Mouse (Mus musculus) kidney, adult 2 months (tissue): ENCODE data around the gene Sf3a2. TPM values are rescaled to one million over a fixed set of nuclear protein-coding genes. Genes with fewer than 3 reads are reported as not detected.
A peak's percentile ranks its signal among the peaks of the same experiment; 100 is the strongest.

Experiments used
- DNase-seq: peaks from one replicate; pipeline ENCODE4 v3.0.0; 2021
- H3K27ac ChIP-seq: fragments of 200-500 bp; 2 replicates; pipeline ENCODE4 v1.5.1; 2012; ENCODE audit warnings: low read depth, low read length, control low read depth, inconsistent platforms; ENCODE audit not compliant: insufficient read depth
- H3K27me3 ChIP-seq: fragments of 200-500 bp; replicated peaks from 2 replicates; pipeline ENCODE4 v1.6.1; 2012; ENCODE audit warnings: mild to moderate bottlenecking, moderate library complexity, low read length, inconsistent platforms; ENCODE audit not compliant: control insufficient read depth, insufficient read depth
- H3K36me3 ChIP-seq: fragments of 200-500 bp; 2 replicates; pipeline ENCODE4 v1.6.1; 2012; ENCODE audit warnings: mild to moderate bottlenecking, moderate library complexity, low read length, inconsistent platforms; ENCODE audit not compliant: control insufficient read depth, insufficient read depth
- H3K4me1 ChIP-seq: fragments of 200-500 bp; 2 replicates; pipeline ENCODE4 v1.6.1; 2011; ENCODE audit warnings: low read length; ENCODE audit not compliant: control insufficient read depth, insufficient read depth
- H3K4me3 ChIP-seq: fragments of 200-500 bp; 2 replicates; pipeline ENCODE4 v1.5.1; 2011; ENCODE audit warnings: mild to moderate bottlenecking, low read depth, low read length, control low read depth; ENCODE audit not compliant: insufficient read depth
- CTCF ChIP-seq: fragments of 200-500 bp; conservative IDR thresholded peaks from 2 replicates; pipeline ENCODE4 v1.5.1; 2011; ENCODE audit warnings: low read depth, mild to moderate bottlenecking, control low read depth, low read length, moderate library complexity, mixed read lengths; ENCODE audit not compliant: insufficient read depth, insufficient read length
- POLR2A ChIP-seq: fragments of 200-500 bp; IDR thresholded peaks from one replicate; pipeline ENCODE4 v1.6.1; 2011; ENCODE audit warnings: low read depth, low read length, control low read depth
- WGBS: fragments of 180-500 bp; shearing (Covaris S2); methylation state at CpG from one replicate; pipeline ENCODE4 v1.1.7; 2018; 5-methylcytosine and 5-hydroxymethylcytosine counted together
- polyA plus RNA-seq: library from polyadenylated mRNA; depleted of rRNA; stranded (reverse); fragments of >200 nt; gene quantifications from 2 replicates; pipeline ENCODE4 v1.2.3, GENCODE M21; 2012; rRNA removed

Sf3a2 gene
- polyA plus RNA-seq, result 22.6 and 23.1 TPM in 2 replicates

- H3K4me1 ChIP-seq, result peaks cover 10% of the 10 kb centered on the region; the same call in 1 of the 2 replicates
- peak within 1 kb of the TSS; percentile 69 for H3K4me3 ChIP-seq
- peak within 1 kb of the TSS; percentile 97 for H3K27ac ChIP-seq
- H3K36me3 ChIP-seq, result no peaks in the 10 kb centered on the region
- under 1% methylated on average over 104 of the region's 104 CpGs for whole genome bisulfite sequencing
- H3K27me3 ChIP-seq, result no peaks in the 10 kb centered on the region
- DNase-seq, result peak; percentile 97
- TF ChIP-seq CTCF, result 0 out of 2 replicates have a peak, but pooled peaks have one; percentile 2
- TF ChIP-seq POLR2A, result no peak
Observed at GRCm38 (mm10) chr10:80798150-80799006, at the start of gene Sf3a2, which contains the start of gene Plekhj1. Sf3a2 (plus strand) TSS chr10:80798198. Plekhj1 (minus strand) TSS chr10:80798626.

DNA sequence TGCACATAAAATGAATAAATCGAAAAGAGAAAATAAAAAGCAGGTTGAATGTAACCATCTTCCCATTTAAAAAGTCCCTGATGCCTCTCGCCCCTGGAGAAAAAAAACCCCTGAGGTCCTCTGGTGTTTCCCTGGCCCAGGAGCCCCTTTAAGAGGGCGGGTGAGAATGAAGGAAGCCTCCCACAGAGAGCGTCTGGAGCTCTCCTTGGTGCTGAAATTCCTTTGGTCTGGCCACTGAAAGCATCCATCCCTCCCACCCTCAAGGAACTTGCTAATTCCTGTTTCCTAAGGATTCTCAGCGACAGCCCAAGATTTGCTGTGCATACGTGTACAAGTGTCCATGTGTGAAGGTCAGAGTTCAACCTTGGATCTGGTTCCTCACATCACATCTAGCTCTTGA, 49.4 kb upstream of the Sf3a2 start:
- H3K27me3 ChIP-seq, result no peaks in the 10 kb centered on the region
- DNase-seq, result peak; percentile 72
- WGBS, result 7% methylated on average over 6 of the region's 6 CpGs
- H3K4me3 ChIP-seq, result no peak overlapping the region
- H3K27ac ChIP-seq, result no peak overlapping the region
- TF ChIP-seq CTCF, result no peak
- no peak for TF ChIP-seq POLR2A
- no peaks in the 10 kb centered on the region for H3K36me3 ChIP-seq
- peaks cover 11% of the 10 kb centered on the region for H3K4me1 ChIP-seq

- H3K27ac ChIP-seq, result peak overlapping the region; percentile 52
- TF ChIP-seq CTCF (peak; percentile 54), POLR2A (no peak)
- H3K4me3 ChIP-seq, result no peak overlapping the region
Observed at GRCm38 (mm10) chr10:80751188-80751832, 46.7 kb upstream of the Sf3a2 start.

GRCm38 (mm10) chr10:80752079-80752625, 45.8 kb upstream of the Sf3a2 start:
- TF ChIP-seq POLR2A, result no peak
- Histone ChIP-seq H3K27me3 (no peaks in the 10 kb centered on the region), H3K4me1 (peaks cover 20% of the 10 kb centered on the region), H3K4me3 (no peak overlapping the region), H3K27ac (peak overlapping the region; percentile 80), H3K36me3 (no peaks in the 10 kb centered on the region)
- peak; percentile 87 for DNase-seq
- WGBS, result 2% methylated on average over 6 of the region's 6 CpGs

More at GRCm38 (mm10) chr10:80751188-80751832, 46.7 kb upstream of the Sf3a2 start:
- 7% methylated on average over 16 of the region's 16 CpGs for WGBS
- peaks cover 12% of the 10 kb centered on the region for H3K4me1 ChIP-seq
- H3K27me3 ChIP-seq, result no peaks in the 10 kb centered on the region
- peak; percentile 80 for DNase-seq
- no peaks in the 10 kb centered on the region for H3K36me3 ChIP-seq

GRCm38 (mm10) chr10:80754594-80755290, 43.3 kb upstream of the Sf3a2 start, which contains the start of gene Dot1l:
Dot1l (plus strand) TSS chr10:80755206.
- no peak for TF ChIP-seq POLR2A
- TF ChIP-seq CTCF, result no peak
- Histone ChIP-seq H3K27me3 (no peaks in the 10 kb centered on the region), H3K4me1 (peaks cover 39% of the 10 kb centered on the region), H3K36me3 (no peaks in the 10 kb centered on the region), H3K27ac (peak within 1 kb of the TSS; percentile 40), H3K4me3 (peak within 1 kb of the TSS; percentile 84)
- peak; percentile 98 for DNase-seq
- 1% methylated on average over 57 of the region's 57 CpGs for WGBS

GRCm38 (mm10) chr10:80755291-80756015, 42.5 kb upstream of the Sf3a2 start:
- H3K4me1 ChIP-seq, result peaks cover 39% of the 10 kb centered on the region

More at GRCm38 (mm10) chr10:80755291-80756015, 42.5 kb upstream of the Sf3a2 start:
- peak overlapping the region; percentile 40 for H3K27ac ChIP-seq
- no peaks in the 10 kb centered on the region for H3K27me3 ChIP-seq
- no peaks in the 10 kb centered on the region for H3K36me3 ChIP-seq
- no peak for DNase-seq
- TF ChIP-seq POLR2A, result no peak
- no peak for TF ChIP-seq CTCF
- peak overlapping the region; percentile 84 for H3K4me3 ChIP-seq
- WGBS, result 1% methylated on average over 75 of the region's 75 CpGs
